Mouse (Mus musculus) midbrain, embryonic 10.5 days (tissue): Measurements from ENCODE around the gene Tcta. TPM values are rescaled to one million over a fixed set of nuclear protein-coding genes. Genes with fewer than 3 reads are reported as not detected.

ENCODE experiments used
- DNase-seq: peaks from one replicate; pipeline ENCODE4 v3.0.0-alpha.2; 2017; ENCODE audit warnings: low spot score
- H3K27ac ChIP-seq: fragments of 300-500 bp; sonication (generic); replicated peaks from 2 replicates; pipeline ENCODE4 v1.5.1; 2016; ENCODE audit warnings: mild to moderate bottlenecking
- H3K27me3 ChIP-seq: fragments of 300-500 bp; sonication (generic); 2 replicates; pipeline ENCODE4 v1.6.1; 2016; ENCODE audit warnings: low read depth, mild to moderate bottlenecking; ENCODE audit not compliant: poor library complexity, severe bottlenecking
- H3K36me3 ChIP-seq: fragments of 300-500 bp; sonication (generic); 2 replicates; pipeline ENCODE4 v1.6.1; 2016; ENCODE audit warnings: mild to moderate bottlenecking, moderate library complexity
- H3K4me1 ChIP-seq: fragments of 300-500 bp; sonication (generic); 2 replicates; pipeline ENCODE4 v1.6.1; 2016
- H3K4me3 ChIP-seq: fragments of 300-500 bp; sonication (generic); 2 replicates; pipeline ENCODE4 v1.5.1; 2016; ENCODE audit warnings: mild to moderate bottlenecking, moderate library complexity
- H3K9me3 ChIP-seq: fragments of 300-500 bp; sonication (generic); replicated peaks from 2 replicates; pipeline ENCODE4 v1.6.1; 2016; ENCODE audit warnings: mild to moderate bottlenecking
- WGBS: fragments of 180-500 bp; shearing (Covaris S2); methylation state at CpG from one replicate; pipeline ENCODE4 v1.1.7; 2016; 5-methylcytosine and 5-hydroxymethylcytosine counted together
- polyA plus RNA-seq: library from polyadenylated mRNA; unstranded; fragments of >200 nt; fragmentation: Nextera tagmentation; extraction: Ambion mirVana; gene quantifications from 2 replicates; pipeline ENCODE4 v1.2.1, GENCODE M21; 2016

Gene Tcta
- polyA plus RNA-seq, result 17.8 and 26.2 TPM in 2 replicates

- Histone ChIP-seq H3K36me3 (peaks cover 38% of the 10 kb centered on the region), H3K9me3 (no peaks in the 10 kb centered on the region), H3K4me1 (peaks cover 41% of the 10 kb centered on the region), H3K27ac (peak within 1 kb of the TSS; percentile 99), H3K4me3 (peak within 1 kb of the TSS; percentile 80), H3K27me3 (no peaks in the 10 kb centered on the region)
- DNase-seq, result peak; percentile 98
- under 1% methylated on average over 81 of the region's 81 CpGs for WGBS
Measured at GRCm38 (mm10) chr9:108305629-108306520, at the start of gene Tcta, which contains the start of gene Rhoa. Gene Tcta, minus strand, starts transcription at chr9:108306160. Gene Rhoa, plus strand, starts transcription at chr9:108306129.

GRCm38 (mm10) chr9:108349727-108350126, 43.8 kb upstream of the Tcta start:
- no peaks in the 10 kb centered on the region for H3K9me3 ChIP-seq
- H3K4me3 ChIP-seq, result no peak overlapping the region
- H3K27me3 ChIP-seq, result no peaks in the 10 kb centered on the region
- H3K4me1 ChIP-seq, result peaks cover 27% of the 10 kb centered on the region
- 94% methylated on average over 4 of the region's 4 CpGs for WGBS
- peaks cover 52% of the 10 kb centered on the region for H3K36me3 ChIP-seq
- H3K27ac ChIP-seq, result no peak overlapping the region
- no peak for DNase-seq

DNA sequence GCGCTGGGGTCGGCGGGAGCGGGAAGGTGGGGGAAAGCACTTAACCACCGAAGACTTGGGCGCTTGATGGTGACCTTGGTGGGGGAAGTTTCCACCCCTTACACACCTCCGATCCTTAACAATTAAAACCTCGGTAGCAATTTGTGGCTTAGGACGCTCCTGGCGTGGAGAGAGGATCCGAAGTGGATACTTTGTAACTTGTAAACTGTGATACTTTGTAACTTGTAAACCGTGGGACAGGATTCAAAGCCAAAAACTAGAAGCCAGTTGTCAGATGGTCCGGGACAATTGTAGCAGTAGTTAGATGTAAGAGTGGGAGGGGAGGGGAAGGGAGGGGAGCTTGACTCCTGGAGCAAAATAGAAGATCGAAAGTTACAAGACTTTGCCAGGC, 42.3 kb upstream of the Tcta start:
- peaks cover 38% of the 10 kb centered on the region for H3K36me3 ChIP-seq
- DNase-seq, result no peak
- WGBS, result 11% methylated on average over 14 of the region's 14 CpGs
- H3K4me3 ChIP-seq, result peak overlapping the region; percentile 92
- peak overlapping the region; percentile 95 for H3K27ac ChIP-seq
- no peaks in the 10 kb centered on the region for H3K9me3 ChIP-seq
- no peaks in the 10 kb centered on the region for H3K27me3 ChIP-seq
- H3K4me1 ChIP-seq, result peaks cover 27% of the 10 kb centered on the region

GRCm38 (mm10) chr9:108347540-108348289, 41.8 kb upstream of the Tcta start, which contains the start of gene Usp4:
Gene Usp4, plus strand, starts transcription at chr9:108347853.
- under 1% methylated on average over 75 of the region's 75 CpGs for WGBS
- no peaks in the 10 kb centered on the region for H3K27me3 ChIP-seq
- peak within 1 kb of the TSS; percentile 95 for H3K27ac ChIP-seq
- DNase-seq, result peak; percentile 90
- H3K4me3 ChIP-seq, result peak within 1 kb of the TSS; percentile 92
- H3K4me1 ChIP-seq, result peaks cover 27% of the 10 kb centered on the region
- H3K9me3 ChIP-seq, result no peaks in the 10 kb centered on the region
- H3K36me3 ChIP-seq, result peaks cover 32% of the 10 kb centered on the region

- peaks cover 30% of the 10 kb centered on the region for H3K4me1 ChIP-seq
- peaks cover 25% of the 10 kb centered on the region for H3K36me3 ChIP-seq
- no peaks in the 10 kb centered on the region for H3K27me3 ChIP-seq
- peak overlapping the region; percentile 95 for H3K27ac ChIP-seq
- H3K4me3 ChIP-seq, result peak overlapping the region; percentile 92
- 9% methylated on average over 11 of the region's 11 CpGs for WGBS
- no peaks in the 10 kb centered on the region for H3K9me3 ChIP-seq
- DNase-seq, result no peak
Measured at GRCm38 (mm10) chr9:108347024-108347423, 41.1 kb upstream of the Tcta start.

DNA sequence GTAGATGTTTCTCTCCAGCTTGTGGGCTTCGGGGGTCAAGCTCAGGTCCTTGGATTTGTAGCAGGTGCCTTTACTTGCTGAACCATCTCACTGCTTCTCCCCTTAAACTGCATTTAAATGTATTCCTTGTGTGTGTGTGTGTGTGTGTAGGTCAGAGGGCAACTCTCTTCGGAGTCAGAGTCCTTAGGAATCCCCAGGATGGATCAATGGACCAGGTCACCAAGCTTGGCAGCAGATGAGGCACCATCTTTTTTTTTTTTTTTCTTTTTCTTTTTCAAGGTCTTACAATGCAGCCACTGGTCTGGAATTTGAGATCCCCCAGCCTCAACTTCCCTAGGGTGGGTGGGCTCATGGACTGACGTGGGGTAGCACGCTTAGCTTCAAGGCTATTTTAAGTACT, 38.5 kb upstream of the Tcta start:
- Histone ChIP-seq H3K9me3 (no peaks in the 10 kb centered on the region), H3K27me3 (no peaks in the 10 kb centered on the region), H3K27ac (no peak overlapping the region), H3K36me3 (peaks cover 2% of the 10 kb centered on the region), H3K4me1 (peaks cover 56% of the 10 kb centered on the region), H3K4me3 (no peak overlapping the region)
- WGBS, result 81% methylated on average over 4 of the region's 4 CpGs
- DNase-seq, result no peak

DNA sequence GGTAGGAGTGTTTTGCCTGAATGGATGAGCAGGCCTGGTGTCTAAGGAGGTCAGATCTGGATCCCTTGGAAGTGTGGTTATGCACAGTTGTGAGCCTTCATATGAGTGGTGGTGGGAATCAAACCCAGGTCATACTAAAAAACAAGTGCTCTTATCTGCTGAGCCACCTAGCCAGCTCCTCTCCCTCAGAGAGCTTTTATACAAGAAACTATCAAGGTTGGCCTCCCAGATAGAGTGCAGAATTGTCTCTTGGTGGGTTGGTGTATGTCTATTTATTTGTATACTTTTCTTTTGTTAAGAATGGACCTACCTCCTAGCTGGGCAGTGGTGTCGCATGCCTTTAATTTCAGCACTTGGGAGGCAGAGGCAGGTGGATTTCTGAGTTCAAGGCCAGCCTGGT, 37.9 kb upstream of the Tcta start:
- DNase-seq, result no peak
- H3K4me1 ChIP-seq, result peaks cover 52% of the 10 kb centered on the region
- H3K27ac ChIP-seq, result no peak overlapping the region
- no peaks in the 10 kb centered on the region for H3K9me3 ChIP-seq
- WGBS, result 90% methylated on average over 1 of the region's 1 CpGs
- H3K27me3 ChIP-seq, result no peaks in the 10 kb centered on the region
- H3K36me3 ChIP-seq, result peaks cover 2% of the 10 kb centered on the region; the same call in 1 of the 2 replicates
- H3K4me3 ChIP-seq, result no peak overlapping the region

- Histone ChIP-seq H3K4me3 (no peak overlapping the region), H3K27ac (no peak overlapping the region), H3K36me3 (peaks cover 4% of the 10 kb centered on the region; the same call in 1 of the 2 replicates), H3K9me3 (no peaks in the 10 kb centered on the region), H3K4me1 (peaks cover 52% of the 10 kb centered on the region), H3K27me3 (no peaks in the 10 kb centered on the region)
- DNase-seq, result no peak
- WGBS, result 83% methylated on average over 3 of the region's 3 CpGs
Measured at GRCm38 (mm10) chr9:108343331-108343730, 37.4 kb upstream of the Tcta start.

- peaks cover 13% of the 10 kb centered on the region for H3K36me3 ChIP-seq
- H3K4me3 ChIP-seq, result no peak overlapping the region
- H3K27ac ChIP-seq, result no peak overlapping the region
- H3K27me3 ChIP-seq, result no peaks in the 10 kb centered on the region
- no peak for DNase-seq
- WGBS, result 59% methylated on average over 5 of the region's 5 CpGs
- H3K9me3 ChIP-seq, result no peaks in the 10 kb centered on the region
- peaks cover 52% of the 10 kb centered on the region for H3K4me1 ChIP-seq
Measured at GRCm38 (mm10) chr9:108342301-108342831, 36.4 kb upstream of the Tcta start.

GRCm38 (mm10) chr9:108341801-108342200, 35.8 kb upstream of the Tcta start:
- no peak overlapping the region for H3K27ac ChIP-seq

GRCm38 (mm10) chr9:108341139-108341475, 35.1 kb upstream of the Tcta start:
- H3K4me1 ChIP-seq, result peaks cover 42% of the 10 kb centered on the region
- no peak for DNase-seq
- no peak overlapping the region; the same call in 1 of the 2 replicates for H3K4me3 ChIP-seq
- peaks cover 19% of the 10 kb centered on the region for H3K36me3 ChIP-seq
- no peaks in the 10 kb centered on the region for H3K9me3 ChIP-seq
- 87% methylated on average over 5 of the region's 5 CpGs for WGBS
- H3K27ac ChIP-seq, result no peak overlapping the region; the same call in 1 of the 2 replicates
- no peaks in the 10 kb centered on the region for H3K27me3 ChIP-seq

More at GRCm38 (mm10) chr9:108341801-108342200, 35.8 kb upstream of the Tcta start:
- H3K36me3 ChIP-seq, result peaks cover 13% of the 10 kb centered on the region
- H3K4me3 ChIP-seq, result no peak overlapping the region
- no peaks in the 10 kb centered on the region for H3K27me3 ChIP-seq
- no peak for DNase-seq
- H3K9me3 ChIP-seq, result no peaks in the 10 kb centered on the region
- H3K4me1 ChIP-seq, result peaks cover 49% of the 10 kb centered on the region

DNA sequence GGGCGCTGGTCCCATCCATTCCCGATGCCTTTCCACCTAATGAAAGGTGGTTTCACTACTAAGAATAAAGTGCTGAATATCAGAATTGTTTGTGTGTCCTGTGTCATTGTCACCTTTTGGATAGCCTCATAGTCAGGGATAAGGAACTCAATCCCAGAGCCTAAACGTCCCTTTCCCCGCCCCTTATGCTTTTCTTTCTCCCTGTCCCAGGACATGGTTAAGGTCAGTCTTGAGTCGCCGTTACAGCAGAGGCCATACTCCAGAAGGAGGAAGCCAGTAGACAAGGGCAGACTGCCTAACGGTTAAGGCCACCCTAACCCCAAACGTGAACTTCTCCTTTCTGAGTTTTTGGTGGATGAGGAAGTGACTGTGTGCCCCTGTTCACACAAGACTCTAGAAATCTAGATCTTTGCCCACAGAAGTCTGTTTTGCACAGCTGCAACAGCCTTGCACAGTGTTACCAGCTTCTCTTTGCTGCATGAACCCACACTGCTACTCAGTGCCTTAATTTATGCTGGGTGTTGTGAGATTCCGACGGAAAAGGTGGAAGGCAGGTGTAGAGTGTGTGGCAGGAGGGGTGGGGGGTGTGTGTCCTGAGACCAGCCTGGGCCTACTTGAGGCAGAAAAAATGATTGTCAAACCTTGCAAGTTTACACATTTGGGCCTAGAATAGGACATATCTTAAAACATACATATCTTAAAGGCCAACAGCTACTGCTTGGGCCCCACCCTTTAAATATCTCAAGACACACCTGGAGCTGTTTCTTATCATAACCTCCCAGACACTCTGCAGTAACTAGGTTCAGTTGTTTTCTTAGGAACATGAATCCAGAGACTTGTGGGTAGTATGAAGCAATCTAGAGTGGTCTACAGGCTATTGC, 34.5 kb upstream of the Tcta start:
- no peaks in the 10 kb centered on the region for H3K9me3 ChIP-seq
- no peaks in the 10 kb centered on the region for H3K27me3 ChIP-seq
- H3K4me1 ChIP-seq, result peaks cover 38% of the 10 kb centered on the region
- WGBS, result 75% methylated on average over 10 of the region's 10 CpGs
- H3K4me3 ChIP-seq, result peak overlapping the region; percentile 77
- peaks cover 25% of the 10 kb centered on the region for H3K36me3 ChIP-seq
- no peak for DNase-seq
- H3K27ac ChIP-seq, result peak overlapping the region; percentile 91
